Mouse (Mus musculus): Measurements from ENCODE around the gene Jsrp1. TPM values are rescaled to one million over a fixed set of nuclear protein-coding genes. Genes with fewer than 3 reads are reported as not detected.
"Not testable (repeated sequence)": the region's sequence is repeated elsewhere in the genome, so short reads cannot be mapped to it uniquely, and the experiment has no call there.

Jsrp1 gene
- polyA plus RNA-seq, 1 experiment, result 7.7 TPM

DNA sequence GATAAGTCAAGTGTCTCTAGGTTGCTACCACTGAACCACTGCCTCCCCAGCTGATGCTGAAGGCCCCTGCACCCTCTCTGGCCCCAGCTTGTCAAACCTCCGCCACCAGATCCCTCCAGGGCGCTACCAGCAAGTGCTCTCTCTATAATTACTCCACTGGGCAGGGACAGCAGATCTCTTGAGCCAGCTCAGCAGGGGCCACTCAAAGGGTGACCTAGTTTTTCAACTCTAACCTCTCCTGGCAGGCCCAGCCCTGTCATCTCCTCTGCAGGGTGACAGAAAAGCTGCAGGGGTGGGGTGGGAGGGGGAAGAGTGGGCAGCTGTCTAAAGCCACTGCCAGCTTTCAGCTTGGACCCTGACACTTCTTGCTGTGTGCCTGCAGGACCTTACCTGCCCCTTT lies 24.5 kb upstream of the Jsrp1 start:
- H3K4me3 ChIP-seq (replicated peaks; ENCODE audit: extremely low read depth, low read depth, low read length), result no peak overlapping the region
- TF ChIP-seq POLR2A (IDR thresholded peaks at IDR 0.05; ENCODE audit: borderline replicate concordance, extremely low read depth, low read depth, low read length) (no peak), CTCF (IDR thresholded peaks at IDR 0.05; ENCODE audit: insufficient read depth, low read length) (no peak)
- WGBS, result 16% methylated on average over 2 of the region's 2 CpGs
- DNase-seq, result no peak
- no peaks in the 10 kb centered on the region for H3K4me1 ChIP-seq (ENCODE audit: control insufficient read depth, insufficient read depth, low read length)

DNA sequence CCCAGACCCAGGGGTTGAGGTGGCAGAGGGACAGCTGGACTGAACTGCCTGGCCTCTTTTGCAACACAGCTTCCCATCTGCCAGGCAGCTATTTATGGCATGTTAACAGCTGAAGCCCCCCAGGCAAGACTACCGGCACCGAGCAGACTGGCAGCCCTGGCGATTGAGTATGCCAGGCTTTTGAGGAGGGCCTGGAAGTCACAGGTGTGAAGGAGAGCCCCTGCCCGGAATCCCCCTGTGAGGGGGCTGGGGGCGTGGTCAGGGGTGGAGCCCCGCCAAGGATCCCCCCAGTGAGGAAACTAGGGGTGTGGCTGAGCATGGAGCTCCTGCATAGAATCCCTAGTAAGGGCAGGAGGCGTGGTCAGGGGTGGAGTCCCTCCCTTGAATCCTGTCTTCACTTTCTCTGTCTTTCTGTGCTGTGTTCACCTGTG lies 23.7 kb upstream of the Jsrp1 start:
- H3K4me1 ChIP-seq (ENCODE audit: control insufficient read depth, insufficient read depth, low read length), result no peaks in the 10 kb centered on the region
- TF ChIP-seq CTCF (IDR thresholded peaks at IDR 0.05; ENCODE audit: insufficient read depth, low read length) (no peak), POLR2A (IDR thresholded peaks at IDR 0.05; ENCODE audit: borderline replicate concordance, extremely low read depth, low read depth, low read length) (no peak)
- DNase-seq, result no peak
- 39% methylated on average over 7 of the region's 7 CpGs for WGBS
- H3K4me3 ChIP-seq (replicated peaks; ENCODE audit: extremely low read depth, low read depth, low read length), result no peak overlapping the region

DNA sequence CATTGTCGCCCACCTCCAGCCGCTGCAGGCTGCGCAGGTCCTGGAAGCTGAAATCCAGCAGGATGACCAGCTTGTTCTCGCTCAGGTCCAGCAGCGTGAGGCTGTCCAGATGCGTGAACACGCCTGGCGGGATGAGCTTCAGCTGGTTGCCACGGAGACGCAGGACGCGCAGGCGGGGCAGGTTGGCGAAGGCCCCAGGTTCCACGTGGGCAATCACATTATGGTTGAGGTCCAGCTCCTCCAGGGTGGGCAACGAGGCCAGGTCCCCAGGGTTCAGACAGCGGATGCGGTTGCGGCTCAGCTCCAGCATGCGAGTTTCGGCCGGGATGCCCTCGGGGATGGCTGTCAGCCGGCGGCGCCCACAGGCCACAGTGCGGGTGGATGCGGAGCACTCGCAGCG lies 22.3 kb upstream of the Jsrp1 start:
- TF ChIP-seq POLR2A (IDR thresholded peaks at IDR 0.05; ENCODE audit: borderline replicate concordance, extremely low read depth, low read depth, low read length), result no peak

DNA sequence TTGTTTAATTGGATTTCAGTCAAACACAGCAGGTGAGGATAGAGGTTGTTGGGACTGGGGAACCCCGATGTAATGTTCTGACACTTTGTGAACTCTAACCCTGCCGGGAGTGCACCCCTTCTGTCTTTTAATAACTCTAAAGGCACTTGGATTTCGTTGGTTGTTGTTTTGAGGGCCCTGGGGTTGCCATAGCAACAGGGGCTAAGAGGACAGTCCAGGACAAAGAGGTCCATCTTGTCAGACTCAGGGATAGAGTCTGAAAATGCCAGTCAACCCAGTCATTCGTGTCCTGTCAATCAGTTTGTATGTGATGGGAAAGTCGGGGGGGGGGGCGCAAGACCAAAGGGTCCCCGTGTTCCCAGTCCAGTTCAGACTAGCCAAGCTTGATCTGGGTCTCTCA lies 19.5 kb upstream of the Jsrp1 start:
- 68% methylated on average over 7 of the region's 7 CpGs for WGBS
- H3K4me1 ChIP-seq (ENCODE audit: control insufficient read depth, insufficient read depth, low read length), result no peaks in the 10 kb centered on the region; the same call in 1 of the 2 replicates
- no peak overlapping the region for H3K4me3 ChIP-seq (replicated peaks; ENCODE audit: extremely low read depth, low read depth, low read length)
- TF ChIP-seq CTCF (IDR thresholded peaks at IDR 0.05; ENCODE audit: insufficient read depth, low read length), result no peak
- DNase-seq, result no peak

More for the DNA sequence above, 22.3 kb upstream of the Jsrp1 start:
- WGBS, result 57% methylated on average over 30 of the region's 30 CpGs
- Histone ChIP-seq H3K4me1 (ENCODE audit: control insufficient read depth, insufficient read depth, low read length) (no peaks in the 10 kb centered on the region; the same call in 1 of the 2 replicates), H3K4me3 (replicated peaks; ENCODE audit: extremely low read depth, low read depth, low read length) (no peak overlapping the region)
- no peak for DNase-seq

DNA sequence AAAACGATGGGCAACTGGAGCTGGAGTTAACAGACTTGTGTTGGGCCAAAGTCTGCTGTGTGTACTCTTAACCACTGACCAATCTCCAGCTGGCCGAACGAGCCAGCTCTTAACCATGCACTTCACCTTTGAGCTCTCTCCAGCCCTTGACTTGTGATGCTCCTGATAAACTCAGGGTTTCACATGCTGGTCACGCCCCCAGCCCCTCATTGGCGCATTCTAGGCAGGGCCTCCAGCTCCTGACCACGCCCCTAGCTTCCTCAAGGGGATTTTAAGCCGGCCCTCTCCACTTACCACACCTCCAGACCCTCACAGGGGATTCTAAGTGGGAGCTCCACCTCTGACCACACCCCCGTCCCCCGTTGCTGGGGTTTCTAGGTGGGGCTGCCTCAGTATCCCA lies 17.8 kb upstream of the Jsrp1 start:
- WGBS, result 9% methylated on average over 9 of the region's 9 CpGs
- no peak for TF ChIP-seq CTCF (IDR thresholded peaks at IDR 0.05; ENCODE audit: insufficient read depth, low read length)
- TF ChIP-seq POLR2A (IDR thresholded peaks at IDR 0.05; ENCODE audit: borderline replicate concordance, extremely low read depth, low read depth, low read length), result no peak
- DNase-seq, result peak; percentile 59
- H3K4me3 ChIP-seq (replicated peaks; ENCODE audit: extremely low read depth, low read depth, low read length), result no peak overlapping the region
- no peaks in the 10 kb centered on the region; the same call in 1 of the 2 replicates for H3K4me1 ChIP-seq (ENCODE audit: control insufficient read depth, insufficient read depth, low read length)

DNA sequence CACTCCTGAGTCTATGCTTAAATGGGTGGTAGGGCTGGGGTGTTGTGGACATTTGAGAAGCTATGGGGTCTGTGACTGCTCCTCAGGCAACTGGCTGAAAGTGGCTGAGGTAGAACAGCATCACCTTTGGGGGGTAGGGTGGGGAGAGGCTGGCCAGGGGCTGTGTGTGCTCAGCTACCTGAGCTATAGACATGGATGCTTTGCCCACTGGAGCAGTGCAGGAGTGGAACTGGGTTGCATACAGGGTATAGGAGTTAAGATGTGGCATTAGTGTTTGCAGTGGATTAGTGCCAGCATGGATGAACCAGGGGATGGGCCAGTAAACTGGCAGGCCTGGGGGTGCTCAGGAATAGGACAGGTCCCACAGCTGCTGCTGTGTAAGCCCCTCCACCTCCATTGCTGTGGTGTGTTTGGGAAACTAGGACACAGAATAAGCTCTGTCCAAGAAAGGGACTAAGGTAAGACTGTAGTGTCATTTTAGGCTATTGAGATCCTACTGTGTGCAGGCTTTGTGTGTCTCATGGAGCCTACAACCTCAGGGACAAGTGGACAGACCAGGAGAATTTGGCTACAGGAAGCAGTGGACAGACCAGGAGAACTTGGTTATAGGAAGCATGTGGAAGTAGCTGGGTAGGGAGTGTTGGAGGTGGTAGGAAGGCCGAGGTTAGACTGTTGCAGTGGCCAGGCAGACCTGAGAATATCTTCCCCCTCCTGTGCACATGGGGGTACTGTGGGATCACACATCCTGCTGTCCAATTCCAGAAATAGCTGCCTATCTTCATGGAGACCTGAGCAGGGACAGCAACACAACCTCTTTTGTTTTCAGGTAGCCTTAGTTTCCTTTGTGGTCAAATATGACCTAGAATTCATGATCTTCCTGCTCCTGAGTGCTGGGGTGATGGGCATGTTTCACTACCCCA lies 16.3 kb upstream of the Jsrp1 start:
- Histone ChIP-seq H3K4me3 (replicated peaks; ENCODE audit: extremely low read depth, low read depth, low read length) (no peak overlapping the region), H3K4me1 (ENCODE audit: control insufficient read depth, insufficient read depth, low read length) (no peaks in the 10 kb centered on the region; the same call in 1 of the 2 replicates)
- WGBS, result 35% methylated on average over 1 of the region's 1 CpGs
- TF ChIP-seq CTCF (IDR thresholded peaks at IDR 0.05; ENCODE audit: insufficient read depth, low read length) (no peak), POLR2A (IDR thresholded peaks at IDR 0.05; ENCODE audit: borderline replicate concordance, extremely low read depth, low read depth, low read length) (no peak)
- no peak for DNase-seq

DNA sequence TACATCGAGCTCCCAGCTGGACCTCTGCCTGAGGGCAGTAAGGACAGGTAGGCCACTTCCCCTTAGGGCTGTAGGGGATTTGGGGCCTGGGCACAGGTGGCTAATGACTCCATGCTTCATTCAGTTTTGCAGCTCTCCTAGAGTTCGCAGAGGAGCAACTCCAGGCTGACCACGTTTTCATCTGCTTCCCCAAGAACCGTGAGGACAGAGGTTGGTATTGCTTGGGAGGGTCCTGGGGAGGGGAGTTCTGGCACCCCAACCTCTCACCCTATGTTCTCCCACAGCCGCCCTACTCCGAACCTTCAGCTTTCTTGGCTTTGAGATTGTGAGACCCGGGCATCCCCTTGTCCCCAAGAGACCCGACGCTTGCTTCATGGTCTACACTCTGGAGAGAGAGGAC lies 15.3 kb upstream of the Jsrp1 start:
- not testable (repeated sequence) for H3K4me1 ChIP-seq (ENCODE audit: control insufficient read depth, insufficient read depth, low read length); H3K4me3 ChIP-seq (replicated peaks; ENCODE audit: extremely low read depth, low read depth, low read length); DNase-seq
- WGBS, result 66% methylated on average over 7 of the region's 9 CpGs

DNA sequence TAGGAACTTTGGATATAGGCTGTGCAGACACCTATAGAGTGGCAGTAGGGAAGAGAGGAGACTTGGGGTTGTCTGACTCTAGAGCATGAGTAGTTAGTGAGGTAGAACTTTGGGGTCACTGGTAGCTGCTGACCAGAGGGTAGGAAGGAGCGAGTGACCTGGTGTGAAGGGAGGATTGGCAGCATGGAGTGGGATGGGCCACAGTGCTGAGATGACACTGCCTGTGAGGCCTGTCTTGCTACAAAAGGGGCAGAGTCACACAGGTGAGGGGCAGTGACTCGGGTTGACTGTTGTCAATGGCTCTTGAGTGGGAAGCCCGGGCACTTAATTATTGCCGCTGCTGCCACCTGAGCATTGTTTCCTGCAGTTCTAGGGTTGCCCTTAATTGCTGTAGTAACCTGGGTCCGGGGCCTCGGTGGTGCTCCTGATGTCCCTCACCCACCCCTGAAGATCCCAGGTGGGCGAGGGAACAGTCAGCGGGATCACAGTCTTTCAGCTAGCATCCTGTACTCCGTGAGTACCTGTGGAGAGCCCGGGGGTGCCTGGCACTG lies 14.6 kb upstream of the Jsrp1 start:
- no peak for TF ChIP-seq POLR2A (IDR thresholded peaks at IDR 0.05; ENCODE audit: borderline replicate concordance, extremely low read depth, low read depth, low read length)
- TF ChIP-seq CTCF (IDR thresholded peaks at IDR 0.05; ENCODE audit: insufficient read depth, low read length), result no peak
- Histone ChIP-seq H3K4me1 (ENCODE audit: control insufficient read depth, insufficient read depth, low read length) (no peaks in the 10 kb centered on the region; the same call in 1 of the 2 replicates), H3K4me3 (replicated peaks; ENCODE audit: extremely low read depth, low read depth, low read length) (peak overlapping the region; percentile 52)
- no peak for DNase-seq
- WGBS, result 51% methylated on average over 10 of the region's 10 CpGs

DNA sequence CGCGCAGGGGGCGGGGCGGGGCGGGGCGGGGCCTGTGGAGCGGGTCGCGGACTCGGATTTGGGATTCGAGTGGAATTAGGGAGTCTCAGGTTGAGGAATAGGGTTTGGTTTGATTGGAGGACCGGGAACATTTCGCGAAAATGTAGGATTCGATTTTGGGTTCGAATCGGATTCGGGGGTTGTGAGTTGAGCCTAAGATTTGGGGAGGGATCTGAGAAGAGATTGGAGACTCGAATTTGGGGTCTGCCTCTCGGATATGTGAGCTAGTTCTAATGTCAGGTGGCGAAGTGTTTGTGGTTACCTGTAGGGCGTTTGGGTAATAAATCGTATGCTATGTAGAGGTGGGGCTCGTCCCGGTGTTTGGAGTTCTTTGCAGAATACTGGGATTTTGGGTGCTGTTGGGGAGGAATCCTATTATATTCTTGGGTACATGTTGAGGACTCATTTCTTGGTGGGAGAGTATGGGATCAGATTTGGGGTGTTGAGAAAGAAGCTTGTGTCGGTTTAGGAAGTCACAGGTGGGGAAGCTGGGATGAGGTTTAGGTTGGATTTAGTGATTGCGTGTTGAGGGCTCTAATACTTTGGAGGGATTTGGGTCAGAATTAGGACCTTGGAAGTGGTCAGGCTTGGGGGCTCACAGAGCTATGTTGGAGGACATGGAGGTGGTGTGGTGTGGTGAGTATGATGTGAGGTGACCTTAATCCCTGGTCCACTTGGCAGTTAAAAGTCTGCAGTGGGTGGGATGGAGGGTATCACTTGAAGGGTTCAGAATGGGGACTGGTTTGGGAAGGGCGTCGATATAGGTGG lies 14.0 kb upstream of the Jsrp1 start:
- WGBS, result 4% methylated on average over 29 of the region's 29 CpGs
- no peak for DNase-seq
- no peak for TF ChIP-seq CTCF (IDR thresholded peaks at IDR 0.05; ENCODE audit: insufficient read depth, low read length)
- no peak for TF ChIP-seq POLR2A (IDR thresholded peaks at IDR 0.05; ENCODE audit: borderline replicate concordance, extremely low read depth, low read depth, low read length)
- peak overlapping the region; percentile 92 for H3K4me3 ChIP-seq (replicated peaks; ENCODE audit: extremely low read depth, low read depth, low read length)
- no peaks in the 10 kb centered on the region; the same call in 1 of the 2 replicates for H3K4me1 ChIP-seq (ENCODE audit: control insufficient read depth, insufficient read depth, low read length)

Data from lung, adult 2 months (tissue).